Mouse (Mus musculus): Measurements from ENCODE around the gene Mcm2. TPM values are rescaled to one million over a fixed set of nuclear protein-coding genes. Genes with fewer than 3 reads are reported as not detected.

Gene Mcm2
- polyA plus RNA-seq, 1 experiment from 2014 or later, result 27.3 TPM

DNA sequence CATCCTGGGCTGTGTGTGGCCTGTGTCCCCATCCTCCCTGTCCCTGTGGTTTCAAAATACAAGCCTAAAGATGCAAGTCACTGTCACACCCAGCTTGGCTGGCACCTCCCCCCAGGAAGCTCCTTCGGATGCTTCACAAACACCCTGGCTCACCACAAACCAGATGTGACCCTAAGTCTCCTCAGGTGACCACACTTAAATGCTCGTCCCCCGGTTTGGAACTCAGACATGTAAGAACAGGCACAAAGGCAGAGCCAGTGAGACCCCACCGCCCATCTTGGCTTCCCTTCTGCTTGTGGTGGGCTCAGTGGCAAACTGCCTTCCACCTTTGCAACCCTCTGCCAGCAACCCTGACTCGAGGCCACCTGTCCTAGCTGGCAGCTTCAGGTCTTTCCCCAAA is 63.5 kb downstream of the Mcm2 start:
- Histone ChIP-seq H3K27me3 (replicated peaks; ENCODE audit: control insufficient read depth, insufficient read depth, low read length) (no peaks in the 10 kb centered on the region), H3K27ac (ENCODE audit: low read depth, low read length) (no peak overlapping the region), H3K4me3 (ENCODE audit: low read length) (no peak overlapping the region), H3K4me1 (ENCODE audit: control insufficient read depth, insufficient read depth, low read depth, low read length) (peaks cover 5% of the 10 kb centered on the region), H3K36me3 (ENCODE audit: control insufficient read depth, insufficient read depth, low read length) (peaks cover 20% of the 10 kb centered on the region), H3K4me2 (ENCODE audit: low read length) (no peak overlapping the region), H3K9me3 (ENCODE audit: control insufficient read depth, low read length) (no peaks in the 10 kb centered on the region), H3K9ac (ENCODE audit: low read depth, low read length) (no peak overlapping the region)
- 77% methylated on average over 5 of the region's 5 CpGs for WGBS
- ATAC-seq, result no peak

Other genes starting within 250 kb of the Mcm2 start
- 79.1 and 96.8 TPM in 2 replicates for gene Mgll, start 174.4 kb downstream of the Mcm2 start, polyA plus RNA-seq (2015; fragmentation: Nextera tagmentation; extraction: Ambion mirVana)
- 37.7 and 39.4 TPM in 2 replicates for gene Abtb1, start 56.8 kb downstream of the Mcm2 start, polyA plus RNA-seq (2015; fragmentation: Nextera tagmentation; extraction: Ambion mirVana)
- 553 and 621 TPM in 2 replicates for gene Podxl2, start 23.7 kb downstream of the Mcm2 start, polyA plus RNA-seq (2015; fragmentation: Nextera tagmentation; extraction: Ambion mirVana)
- gene Tpra1, start 3.5 kb upstream of the Mcm2 start, polyA plus RNA-seq (2015; fragmentation: Nextera tagmentation; extraction: Ambion mirVana), result 92.3 and 94.7 TPM in 2 replicates